Mouse (Mus musculus) forebrain, embryonic 16.5 days (tissue): ENCODE data around the gene Maip1. TPM values are rescaled to one million over a fixed set of nuclear protein-coding genes. Genes with fewer than 3 reads are reported as not detected.
A peak's percentile ranks its signal among the peaks of the same experiment; 100 is the strongest.

Experiments used
- ATAC-seq: fragments of 200-750 bp; cut with Nextera tagmentation; 2 replicates; pipeline ENCODE4 v1.8.0; 2017; ENCODE audit warnings: mild to moderate bottlenecking, moderate library complexity
- H3K27ac ChIP-seq: fragments of 300-500 bp; sonication (generic); 2 replicates; pipeline ENCODE4 v1.5.1; 2014; ENCODE audit warnings: low read length, control low read depth
- H3K27me3 ChIP-seq: fragments of 300-500 bp; sonication (generic); replicated peaks from 2 replicates; pipeline ENCODE4 v1.6.1; 2014; ENCODE audit warnings: low read length; ENCODE audit not compliant: control insufficient read depth, insufficient read depth
- H3K36me3 ChIP-seq: fragments of 300-500 bp; sonication (generic); 2 replicates; pipeline ENCODE4 v1.6.1; 2014; ENCODE audit not compliant: control insufficient read depth, insufficient read depth
- H3K4me1 ChIP-seq: fragments of 300-500 bp; sonication (generic); replicated peaks from 2 replicates; pipeline ENCODE4 v1.6.1; 2014; ENCODE audit warnings: low read length; ENCODE audit not compliant: control insufficient read depth, insufficient read depth
- H3K4me2 ChIP-seq: fragments of 300-500 bp; sonication (generic); 2 replicates; pipeline ENCODE4 v1.6.1; 2014; ENCODE audit warnings: mild to moderate bottlenecking, low read length, control low read depth
- H3K4me3 ChIP-seq: fragments of 300-500 bp; sonication (generic); replicated peaks from 2 replicates; pipeline ENCODE4 v1.5.1; 2014; ENCODE audit warnings: mild to moderate bottlenecking, low read length, control low read depth
- H3K9ac ChIP-seq: fragments of 300-500 bp; sonication (generic); replicated peaks from 2 replicates; pipeline ENCODE4 v1.6.1; 2014; ENCODE audit warnings: low read depth, low read length, control low read depth
- H3K9me3 ChIP-seq: fragments of 300-500 bp; sonication (generic); 2 replicates; pipeline ENCODE4 v1.6.1; 2016; ENCODE audit warnings: low read length; ENCODE audit not compliant: control insufficient read depth
- WGBS: fragments of 180-500 bp; shearing (Covaris S2); extraction: QIAGEN DNeasy Blood & Tissue Kit; methylation state at CpG from one replicate; pipeline ENCODE4 v1.1.7; 2014; 5-methylcytosine and 5-hydroxymethylcytosine counted together
- polyA plus RNA-seq: library from polyadenylated mRNA; unstranded; fragments of >200 nt; fragmentation: Nextera tagmentation; extraction: Ambion mirVana; gene quantifications from 2 replicates; pipeline ENCODE4 v1.2.1, GENCODE M21; 2015

Maip1 gene
- 17.7 and 18.8 TPM in 2 replicates for polyA plus RNA-seq

- ATAC-seq, result peak; percentile 92
Observed at GRCm38 (mm10) chr1:57406187-57407151, at the start of gene Maip1, which contains the start of gene Tyw5. TSS of gene Maip1 (plus strand) at chr1:57406328. TSS of gene Tyw5 (minus strand) at chr1:57407101.

DNA sequence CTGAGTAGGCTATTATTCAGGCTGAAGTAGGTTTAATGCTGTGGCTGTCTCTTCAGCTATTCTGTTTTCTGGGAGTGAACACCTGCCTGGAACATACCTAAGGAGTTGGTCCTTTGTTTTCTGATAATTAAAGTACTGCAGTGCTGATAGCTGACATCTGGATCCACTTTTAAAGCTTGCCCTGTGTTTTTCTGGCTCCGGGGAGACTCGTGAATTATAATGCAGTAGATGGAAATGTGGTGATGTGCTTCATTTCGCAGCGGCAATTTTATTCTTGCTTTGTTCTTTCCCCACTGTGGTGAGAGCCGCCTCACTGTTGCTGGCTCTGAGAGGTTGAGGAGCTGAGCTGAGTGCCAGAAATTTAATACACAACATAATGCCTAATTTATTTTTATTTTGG lies 47.6 kb upstream of the Maip1 start:
- Histone ChIP-seq H3K4me2 (no peak overlapping the region), H3K4me3 (no peak overlapping the region), H3K27ac (no peak overlapping the region), H3K27me3 (no peaks in the 10 kb centered on the region), H3K4me1 (no peaks in the 10 kb centered on the region), H3K9ac (no peak overlapping the region), H3K9me3 (no peaks in the 10 kb centered on the region), H3K36me3 (no peaks in the 10 kb centered on the region)
- WGBS, result 52% methylated on average over 5 of the region's 5 CpGs
- ATAC-seq, result no peak

More at GRCm38 (mm10) chr1:57406187-57407151, at the start of gene Maip1, which contains the start of gene Tyw5:
- peak within 1 kb of the TSS; percentile 96 for H3K9ac ChIP-seq
- no peaks in the 10 kb centered on the region for H3K27me3 ChIP-seq
- peak within 1 kb of the TSS; percentile 93 for H3K27ac ChIP-seq
- H3K9me3 ChIP-seq, result no peaks in the 10 kb centered on the region
- peak within 1 kb of the TSS; percentile 83 for H3K4me3 ChIP-seq
- no peaks in the 10 kb centered on the region for H3K36me3 ChIP-seq
- under 1% methylated on average over 72 of the region's 72 CpGs for WGBS
- H3K4me1 ChIP-seq, result peaks cover 22% of the 10 kb centered on the region
- H3K4me2 ChIP-seq, result peak within 1 kb of the TSS; percentile 69

GRCm38 (mm10) chr1:57367446-57367845 lies 38.7 kb upstream of the Maip1 start:
- Histone ChIP-seq H3K4me2 (no peak overlapping the region), H3K36me3 (no peaks in the 10 kb centered on the region), H3K9me3 (no peaks in the 10 kb centered on the region), H3K4me1 (no peaks in the 10 kb centered on the region), H3K27me3 (no peaks in the 10 kb centered on the region), H3K9ac (no peak overlapping the region), H3K27ac (no peak overlapping the region), H3K4me3 (no peak overlapping the region)
- 91% methylated on average over 3 of the region's 3 CpGs for WGBS
- no peak for ATAC-seq

GRCm38 (mm10) chr1:57369111-57369510 lies 37.0 kb upstream of the Maip1 start:
- Histone ChIP-seq H3K4me3 (no peak overlapping the region), H3K36me3 (no peaks in the 10 kb centered on the region), H3K4me2 (no peak overlapping the region), H3K4me1 (no peaks in the 10 kb centered on the region), H3K27ac (no peak overlapping the region), H3K9me3 (no peaks in the 10 kb centered on the region), H3K27me3 (no peaks in the 10 kb centered on the region), H3K9ac (no peak overlapping the region)
- 86% methylated on average over 4 of the region's 4 CpGs for WGBS
- no peak for ATAC-seq

GRCm38 (mm10) chr1:57370451-57370850 lies 35.7 kb upstream of the Maip1 start:
- Histone ChIP-seq H3K27me3 (no peaks in the 10 kb centered on the region), H3K4me3 (no peak overlapping the region), H3K4me2 (no peak overlapping the region), H3K4me1 (no peaks in the 10 kb centered on the region), H3K9me3 (no peaks in the 10 kb centered on the region), H3K27ac (no peak overlapping the region), H3K9ac (no peak overlapping the region), H3K36me3 (no peaks in the 10 kb centered on the region)
- ATAC-seq, result no peak
- WGBS, result 84% methylated on average over 4 of the region's 4 CpGs

DNA sequence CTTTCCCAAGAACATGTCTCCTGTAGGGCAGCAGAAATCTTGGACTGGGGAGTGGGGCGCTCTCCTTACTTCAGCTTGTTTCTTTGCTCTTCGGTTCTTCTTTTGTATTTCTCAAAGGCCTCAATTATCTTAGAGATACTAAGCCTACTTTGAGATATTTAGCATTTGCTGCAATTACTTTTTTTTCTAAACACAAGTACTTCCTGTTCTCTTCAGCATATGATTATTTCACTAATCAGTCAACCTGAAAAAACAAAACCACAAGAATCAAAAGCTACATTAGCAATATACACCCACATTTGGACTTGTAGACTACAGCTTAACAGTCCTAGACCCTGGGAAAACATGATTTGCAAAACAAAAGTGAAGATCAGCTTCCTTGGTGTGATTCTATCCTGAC lies 30.9 kb upstream of the Maip1 start:
- Histone ChIP-seq H3K9me3 (no peaks in the 10 kb centered on the region), H3K27ac (no peak overlapping the region), H3K27me3 (no peaks in the 10 kb centered on the region), H3K4me1 (peaks cover 16% of the 10 kb centered on the region), H3K9ac (no peak overlapping the region), H3K4me2 (no peak overlapping the region), H3K36me3 (no peaks in the 10 kb centered on the region), H3K4me3 (no peak overlapping the region)
- WGBS, result 92% methylated on average over 2 of the region's 2 CpGs
- ATAC-seq, result no peak

GRCm38 (mm10) chr1:57376806-57377205 lies 29.3 kb upstream of the Maip1 start:
- Histone ChIP-seq H3K9me3 (no peaks in the 10 kb centered on the region), H3K4me1 (peaks cover 16% of the 10 kb centered on the region), H3K27ac (no peak overlapping the region), H3K4me3 (peak overlapping the region; percentile 63), H3K9ac (no peak overlapping the region), H3K4me2 (peak overlapping the region; percentile 45), H3K36me3 (no peaks in the 10 kb centered on the region), H3K27me3 (no peaks in the 10 kb centered on the region)
- WGBS, result 74% methylated on average over 6 of the region's 6 CpGs
- no peak for ATAC-seq

- Histone ChIP-seq H3K27ac (peak within 1 kb of the TSS; percentile 79), H3K9ac (peak within 1 kb of the TSS; percentile 81), H3K4me1 (peaks cover 16% of the 10 kb centered on the region), H3K9me3 (no peaks in the 10 kb centered on the region), H3K36me3 (no peaks in the 10 kb centered on the region), H3K4me3 (peak within 1 kb of the TSS; percentile 63), H3K4me2 (peak within 1 kb of the TSS; percentile 69), H3K27me3 (no peaks in the 10 kb centered on the region)
- ATAC-seq, result peak; percentile 97
- WGBS, result 0% methylated on average over 76 of the region's 81 CpGs
Observed at GRCm38 (mm10) chr1:57377376-57378341, 28.5 kb upstream of the Maip1 start, which contains the start of gene 1700066M21Rik. TSS of gene 1700066M21Rik (plus strand) at chr1:57377620.

DNA sequence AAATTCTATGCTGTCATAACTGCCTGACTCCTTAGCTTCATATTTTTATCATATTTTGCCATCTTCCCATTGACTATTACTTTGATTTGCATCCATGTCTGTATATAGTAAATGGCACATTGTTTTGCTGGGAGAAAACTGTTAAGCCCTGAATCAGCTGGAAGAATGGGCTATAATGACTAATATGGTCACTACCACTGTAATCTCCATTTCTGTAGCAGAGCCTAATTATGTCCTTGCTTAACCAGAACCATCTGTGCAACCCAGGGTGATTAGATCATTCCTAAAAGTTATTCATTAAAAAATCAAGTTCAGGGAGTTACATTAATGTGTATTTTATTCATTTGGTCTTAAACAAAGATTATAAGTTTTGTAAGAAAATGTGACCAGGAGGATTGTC lies 19.6 kb upstream of the Maip1 start:
- Histone ChIP-seq H3K36me3 (peaks cover 3% of the 10 kb centered on the region; the same call in 1 of the 2 replicates), H3K9me3 (no peaks in the 10 kb centered on the region), H3K4me3 (no peak overlapping the region), H3K4me1 (peaks cover 13% of the 10 kb centered on the region), H3K4me2 (no peak overlapping the region), H3K27ac (no peak overlapping the region), H3K9ac (no peak overlapping the region), H3K27me3 (no peaks in the 10 kb centered on the region)
- no peak for ATAC-seq
